Mouse (Mus musculus) kidney, postnatal 4 days (tissue): ENCODE results near the gene Kcnc3.

Experiments used
- DNase-seq, 2 experiments: peaks; one replicate each; pipeline ENCODE4 v3.0.0; 2021; ENCODE audit warnings: mixed read lengths in 2 of 2

Kcnc3 gene

DNA sequence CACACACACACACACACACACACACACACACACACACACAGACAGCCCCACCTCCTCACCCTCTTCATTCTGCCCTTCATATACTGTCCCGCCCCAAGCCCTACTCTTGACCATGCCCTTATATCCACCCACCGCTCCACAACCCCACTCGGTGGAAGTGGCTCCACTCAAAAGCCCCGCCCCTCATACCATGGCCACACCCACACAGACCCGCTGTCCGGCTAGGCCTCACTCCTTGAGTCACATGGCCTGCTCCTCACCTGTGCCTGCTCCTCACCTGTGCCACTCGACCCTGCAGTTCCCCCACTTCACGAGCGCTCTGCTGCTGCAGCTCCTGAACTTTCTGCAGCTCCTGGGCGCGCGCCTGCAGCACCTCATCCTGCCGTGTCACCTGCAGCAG lies 40.0 kb downstream of the Kcnc3 start:
- no peak for DNase-seq

DNA sequence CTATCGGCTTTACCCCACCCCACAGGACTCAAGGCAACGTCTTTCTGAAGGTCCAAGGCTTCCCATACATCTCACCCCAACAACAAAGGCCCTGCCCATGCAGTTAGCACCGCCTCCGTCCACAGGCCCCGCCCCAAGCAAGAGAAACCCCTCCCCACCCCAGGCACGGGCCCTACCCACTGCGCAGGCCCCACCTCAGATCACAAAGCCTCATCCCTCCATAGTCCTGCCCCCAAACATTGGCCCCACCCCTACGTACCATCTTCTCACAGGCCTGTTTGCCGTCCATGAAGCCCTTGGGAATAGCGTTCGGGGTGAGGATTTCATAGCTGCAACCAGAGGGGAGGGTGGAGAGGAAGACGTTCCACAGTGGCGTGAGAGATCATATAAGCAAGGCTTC lies 42.2 kb downstream of the Kcnc3 start:
- no peak for DNase-seq

DNA sequence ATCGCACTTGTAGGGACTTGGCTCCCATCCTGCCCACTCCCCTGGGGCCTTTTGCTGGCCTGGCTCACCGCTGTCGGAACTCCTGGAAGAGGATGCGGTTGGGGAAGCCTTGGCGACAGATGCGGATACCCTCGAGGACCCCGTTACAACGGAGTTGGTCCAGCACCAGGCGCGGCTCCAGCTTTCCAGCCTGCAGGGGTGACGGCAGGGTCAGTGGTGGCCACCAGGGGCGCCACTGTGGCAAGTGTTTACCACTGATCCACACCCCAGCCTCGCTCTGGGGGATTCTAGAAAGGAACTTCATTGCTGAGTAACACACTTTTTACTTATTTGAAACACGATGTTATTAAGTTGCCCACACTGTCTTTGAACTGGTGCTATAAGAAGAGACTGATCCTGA lies 42.9 kb downstream of the Kcnc3 start:
- peak; percentile 42 to 54 for DNase-seq

DNA sequence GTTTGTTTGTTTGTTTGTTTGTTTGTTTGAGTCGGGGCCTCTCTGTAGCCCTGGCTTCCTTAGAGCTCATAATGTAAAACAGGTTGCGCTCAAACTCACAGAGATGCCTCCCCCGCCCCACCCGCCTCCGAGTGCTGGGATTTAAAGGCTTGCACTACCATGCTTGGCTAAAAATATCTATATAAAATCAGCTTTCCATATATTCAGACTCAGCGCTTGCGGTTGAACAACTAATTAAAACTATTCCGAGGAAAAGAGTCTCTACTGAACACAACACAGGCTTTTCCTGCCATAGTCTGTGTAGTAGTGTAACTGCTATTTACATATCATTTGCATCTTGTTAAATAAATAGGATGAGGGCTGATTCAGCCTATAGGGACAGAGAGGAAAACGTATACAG lies 46.2 kb downstream of the Kcnc3 start:
- DNase-seq, result no peak

DNA sequence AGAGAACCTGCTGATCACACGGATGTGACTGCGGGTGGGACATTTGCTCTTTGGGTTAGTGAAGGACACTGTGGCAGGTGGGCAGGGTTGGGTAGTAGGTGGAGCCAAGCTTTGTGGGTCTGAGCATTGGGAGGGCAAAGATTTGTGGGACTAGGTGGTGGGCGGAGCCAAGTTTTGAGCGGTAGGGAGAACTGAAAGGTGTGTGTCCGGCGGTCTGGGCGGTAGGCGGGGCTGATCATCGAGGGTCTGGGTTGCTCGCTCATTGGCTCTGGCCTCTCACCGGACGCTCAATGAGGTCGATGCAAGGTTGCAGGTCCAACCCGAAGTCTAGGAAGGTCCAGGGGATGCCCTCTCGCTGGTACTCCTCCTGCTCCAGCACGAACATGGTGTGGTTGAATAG lies 48.2 kb downstream of the Kcnc3 start:
- peak in 1 of 2 experiments; percentile 14 for DNase-seq

DNA sequence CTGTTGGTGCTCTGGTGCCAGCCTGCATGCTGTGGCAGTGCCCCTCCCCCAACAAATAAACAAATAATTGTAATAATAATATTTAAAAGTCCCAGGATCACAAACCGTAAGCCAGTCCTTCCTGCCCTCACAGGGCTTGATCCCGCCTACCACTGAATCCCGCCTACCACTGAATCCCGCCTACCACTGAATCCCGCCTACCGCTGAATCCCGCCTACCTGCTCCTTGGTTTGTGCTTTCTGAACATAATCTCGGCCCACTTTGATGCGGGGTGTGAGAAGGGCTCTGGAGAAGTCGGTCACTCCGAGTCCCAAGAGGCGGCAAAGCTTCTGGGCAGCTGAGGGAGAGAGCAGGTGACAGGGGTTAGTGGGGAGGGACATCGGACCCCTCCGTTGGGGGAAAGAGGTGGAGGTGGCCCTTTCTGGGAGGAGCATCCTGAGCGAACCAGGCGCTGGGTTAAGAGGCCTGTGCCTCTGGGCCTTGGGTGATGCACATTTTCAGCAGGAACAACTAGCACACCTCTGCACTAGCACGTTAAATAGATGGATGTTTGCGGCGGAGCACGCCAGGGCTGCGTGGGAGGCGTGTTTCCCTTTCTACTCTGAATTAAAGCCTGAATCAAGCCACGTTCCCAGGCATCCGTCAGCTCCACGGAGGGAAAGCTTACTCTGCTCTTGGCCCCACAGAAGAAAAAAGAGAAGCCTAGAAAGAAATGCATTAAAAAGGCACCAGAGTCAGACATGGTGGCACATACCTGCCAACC lies 50.6 kb downstream of the Kcnc3 start:
- peak; percentile 24 to 30 for DNase-seq

DNA sequence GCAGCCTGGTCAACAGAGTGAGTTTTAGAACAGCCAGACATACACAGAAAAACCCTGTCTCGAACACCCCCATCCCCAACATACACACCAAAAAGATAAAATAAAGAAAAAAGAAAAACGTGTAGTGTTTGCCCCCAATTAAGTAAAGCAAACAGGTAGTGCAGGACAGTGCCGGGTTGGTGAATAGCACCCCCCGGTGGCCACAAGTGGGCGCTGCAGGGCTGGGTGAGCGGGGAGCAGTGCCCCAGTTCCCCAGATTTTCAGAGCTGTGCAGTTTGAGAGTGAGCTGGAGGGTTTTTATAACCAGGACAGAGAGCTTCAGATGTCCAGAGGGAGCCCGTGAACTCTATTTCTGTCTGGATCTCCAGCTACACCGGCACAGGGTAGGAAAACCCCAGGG lies 51.4 kb downstream of the Kcnc3 start:
- peak; percentile 53 to 54 for DNase-seq

DNA sequence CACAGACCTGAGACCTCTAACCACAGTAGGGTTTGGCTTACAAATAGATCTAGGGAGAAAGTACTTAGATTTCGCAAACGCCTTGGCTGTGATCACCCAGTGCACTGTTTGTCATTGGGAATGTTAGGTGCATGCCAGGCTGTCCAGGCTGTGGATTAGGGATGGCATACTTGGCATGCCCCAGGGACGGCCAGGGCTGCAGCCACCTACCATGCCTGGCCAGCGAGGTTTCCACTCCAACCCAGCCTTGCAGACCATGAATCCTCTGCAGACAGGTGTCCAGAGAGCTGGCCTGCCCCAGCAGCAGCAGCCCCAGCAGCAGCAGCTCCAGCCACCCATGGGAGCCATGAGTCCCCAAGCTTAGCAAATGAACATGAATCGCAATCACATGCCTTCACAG lies 54.8 kb downstream of the Kcnc3 start:
- DNase-seq, result no peak

DNA sequence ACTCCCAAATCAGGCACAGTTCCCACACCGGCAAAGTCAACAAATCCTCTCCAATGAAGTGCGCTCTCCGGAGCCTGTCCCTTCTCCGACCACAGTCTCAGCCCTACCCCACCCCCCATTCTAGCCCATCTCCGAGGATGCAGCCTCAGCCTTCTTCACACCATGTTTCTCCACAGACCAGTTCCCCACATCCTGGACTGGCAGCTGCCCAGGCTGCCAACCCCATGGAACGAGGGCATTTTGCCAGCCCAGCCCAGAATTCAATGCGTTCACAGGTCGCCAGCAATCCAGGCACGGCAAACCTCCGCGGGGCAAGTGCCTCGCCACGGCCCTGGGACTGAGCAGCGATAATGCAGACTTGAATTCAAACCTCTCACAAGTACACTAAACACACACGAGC lies 55.5 kb downstream of the Kcnc3 start:
- DNase-seq, result peak in 1 of 2 experiments; percentile 39

DNA sequence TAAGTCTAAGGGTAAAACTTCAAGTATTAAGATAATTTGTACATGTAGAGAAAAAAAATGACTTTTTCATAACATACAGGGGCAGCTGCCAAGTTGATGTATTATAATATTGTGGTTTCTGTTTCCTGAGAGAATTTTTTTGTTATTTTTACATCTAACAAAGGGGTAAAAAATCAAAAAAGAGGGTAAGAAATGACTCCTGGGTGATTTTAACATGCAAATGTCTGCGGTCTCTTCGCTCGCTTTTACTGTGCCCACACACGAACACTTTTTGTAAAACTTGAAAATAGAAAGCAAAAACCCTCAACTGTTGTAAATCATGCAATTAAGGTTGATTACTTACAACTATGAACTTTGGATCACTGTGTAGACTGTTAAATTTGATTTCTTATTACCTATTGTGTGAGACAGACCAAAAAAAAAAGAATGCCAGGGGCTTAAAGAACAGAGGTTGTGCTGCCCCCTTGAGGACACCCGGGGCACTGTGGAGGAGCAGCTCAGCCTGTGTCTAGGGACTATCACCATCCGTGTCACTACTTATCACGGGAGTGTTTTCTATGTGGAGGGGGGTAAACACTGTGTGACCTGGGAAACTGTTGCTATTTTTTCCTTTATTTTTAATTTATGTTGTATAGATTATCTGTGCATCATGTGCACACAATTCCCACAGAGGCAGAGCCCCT lies 56.7 kb downstream of the Kcnc3 start:
- DNase-seq, result peak; percentile 86 to 87

DNA sequence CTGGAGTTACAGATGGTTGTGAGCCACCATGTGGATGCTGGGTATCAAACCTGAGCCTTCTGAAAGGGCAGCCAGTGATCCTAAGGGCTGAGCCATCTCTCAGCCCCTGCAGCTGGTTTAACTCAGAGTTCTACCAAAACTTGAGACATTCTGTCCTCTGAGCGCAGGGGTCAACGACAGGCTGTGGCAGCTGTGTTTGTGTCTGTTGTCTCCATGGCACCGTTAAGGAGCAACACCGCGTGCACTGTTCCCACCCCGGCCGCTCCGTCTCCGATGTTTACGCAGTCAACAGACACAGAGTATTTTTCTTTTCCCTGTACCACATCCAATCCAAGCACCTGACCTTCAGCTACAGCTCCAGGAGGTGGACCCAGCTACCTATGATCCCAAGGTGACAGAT lies 57.3 kb downstream of the Kcnc3 start:
- DNase-seq, result no peak

DNA sequence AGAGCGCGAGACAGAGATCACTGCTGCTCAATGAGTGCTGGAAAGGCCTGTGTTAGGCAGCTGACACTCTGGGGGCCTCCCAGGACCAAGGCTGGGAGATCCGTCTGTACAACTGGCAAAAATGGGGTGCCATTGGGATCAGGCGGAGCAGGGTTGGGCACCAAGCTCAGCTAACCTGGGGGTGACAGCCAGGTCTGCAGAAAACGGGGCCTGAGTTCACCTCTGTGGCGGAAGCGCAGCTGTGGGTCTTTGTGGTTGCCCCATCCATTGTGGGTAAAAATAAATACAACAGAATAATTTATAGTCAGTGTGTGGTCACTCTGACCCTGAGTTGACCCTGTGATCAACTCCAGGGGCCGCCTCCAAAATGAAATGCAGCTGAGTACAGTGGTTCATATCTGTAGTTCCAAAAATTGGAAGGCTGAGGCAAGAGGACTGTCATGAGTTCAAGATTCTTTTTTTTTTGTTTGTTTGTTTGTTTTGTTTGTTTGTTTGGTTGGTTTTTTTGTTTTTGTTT lies 58.7 kb downstream of the Kcnc3 start:
- DNase-seq, result no peak

DNA sequence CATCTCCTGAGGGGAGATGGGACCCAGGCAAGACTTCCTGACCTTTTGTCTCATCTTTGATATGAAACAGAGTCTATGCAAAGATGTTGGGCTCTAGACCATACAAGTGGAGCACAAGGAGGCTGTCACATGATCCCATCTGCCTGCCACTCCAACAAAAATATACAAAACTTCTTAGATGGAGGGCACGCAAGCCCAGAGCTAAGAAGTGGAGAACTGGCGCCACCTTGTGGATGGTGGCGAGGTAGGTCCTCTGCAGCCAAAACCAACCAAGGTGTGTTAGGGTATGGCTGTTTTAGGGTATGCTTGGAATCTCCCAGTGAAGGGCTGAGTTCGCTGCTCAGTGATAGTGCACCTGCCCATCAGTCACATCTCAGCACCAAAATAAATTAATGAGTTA lies 59.5 kb downstream of the Kcnc3 start:
- DNase-seq, result peak; percentile 73 to 77

DNA sequence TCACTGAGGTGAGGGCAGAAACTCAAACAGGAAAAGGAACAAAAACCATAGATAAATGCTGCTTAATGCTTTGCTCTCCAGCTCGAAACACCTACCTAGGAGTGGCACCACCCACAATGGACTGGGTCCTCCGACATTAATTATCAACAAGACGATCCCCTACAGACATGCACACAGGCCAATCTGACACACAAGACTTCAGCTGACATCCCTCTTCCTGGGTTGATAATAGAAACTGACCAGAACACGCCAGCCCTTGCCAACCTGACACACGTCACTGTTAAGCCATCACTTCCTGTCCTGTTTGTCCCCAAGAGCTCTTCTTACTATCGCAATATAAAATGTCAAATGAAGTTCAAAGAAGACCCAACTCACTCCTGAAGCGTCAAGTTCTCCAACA lies 61.0 kb downstream of the Kcnc3 start:
- DNase-seq, result no peak

DNA sequence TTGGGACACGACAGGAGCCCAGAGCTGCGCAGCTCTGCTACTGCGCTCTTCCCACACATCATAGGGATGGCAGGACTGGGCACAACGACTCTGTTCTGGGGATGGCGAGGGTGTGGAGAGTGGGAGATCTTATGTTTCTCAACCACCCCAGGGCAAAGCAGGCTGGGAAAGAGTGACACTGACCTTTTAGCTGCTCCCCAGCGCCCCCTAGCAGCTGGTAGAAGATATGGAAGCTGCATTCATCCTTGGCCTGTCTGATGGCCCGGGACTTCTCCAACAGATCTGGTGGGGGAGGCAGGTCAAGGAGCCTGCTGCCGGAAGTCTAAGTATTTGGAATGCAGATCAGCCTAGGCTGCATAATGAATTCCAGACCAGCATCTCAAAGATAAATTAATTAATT lies 63.3 kb downstream of the Kcnc3 start:
- peak; percentile 25 to 40 for DNase-seq
